20 mouse cellular contexts compared by ENCODE assay signal in the genomic region with DNA sequence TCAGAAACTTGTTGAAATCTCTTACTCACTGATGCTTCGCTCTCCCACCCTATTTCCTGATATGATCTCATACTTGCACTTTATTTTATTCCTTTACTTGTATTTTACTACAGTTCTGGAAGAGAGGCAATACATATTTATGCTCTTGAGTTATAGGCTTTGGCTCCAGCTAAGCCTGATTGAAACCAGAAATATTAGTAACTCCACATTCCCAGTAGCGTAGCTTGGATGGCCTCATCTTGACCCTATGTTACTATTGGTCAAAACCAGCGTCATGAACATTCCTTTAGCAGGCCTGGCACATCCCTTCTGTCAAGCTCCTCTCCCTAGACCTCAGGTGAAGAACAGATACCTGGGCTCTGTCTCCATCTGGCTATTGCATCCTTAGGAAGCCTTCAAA.
"Had no signal": no experiment of that assay in that cellular context is flagged by ENCODE, and none has a peak within 500 bp of the region (broad histone marks: within the 10 kb centered on the region; RNA-seq: fewer than 3 reads in every experiment).

No protein-coding gene starts in this region.

- H3K9me3 ChIP-seq: lung, embryonic 15.5 days; megakaryocyte, embryonic 14.5 days; neural tube, embryonic 13.5 days; neural tube, embryonic 15.5 days; stomach, embryonic 15.5 days had no signal

- H3K4me2 ChIP-seq: lung, embryonic 15.5 days; midbrain, embryonic 11.5 days; neural tube, embryonic 13.5 days; neural tube, embryonic 15.5 days; stomach, embryonic 15.5 days had no signal

- H3K4me3 ChIP-seq: lung, embryonic 15.5 days; megakaryocyte, embryonic 14.5 days; myocyte; neural tube, embryonic 13.5 days; neural tube, embryonic 15.5 days; stomach, embryonic 15.5 days had no signal

- H3K9ac ChIP-seq: liver, postnatal 0 days; lung, embryonic 15.5 days; neural tube, embryonic 13.5 days; neural tube, embryonic 15.5 days; stomach, embryonic 15.5 days had no signal

- H3K27ac ChIP-seq: lung, embryonic 15.5 days; macrophage; neural tube, embryonic 13.5 days; neural tube, embryonic 15.5 days; stomach, embryonic 15.5 days; stomach, postnatal 0 days had no signal

- H3K4me1 ChIP-seq: lung, embryonic 15.5 days; neural tube, embryonic 13.5 days; neural tube, embryonic 15.5 days; stomach, embryonic 15.5 days had no signal

- DNase-seq: liver, postnatal 0 days; lung, adult 2 months; lung, postnatal 14 days; lung, postnatal 36 days; midbrain, embryonic 14.5 days; right cerebral cortex, postnatal 14 days; thymus, adult 2 months; thymus, postnatal 25 days; thymus, postnatal 4 days had no signal

- H3K36me3 ChIP-seq: lung, embryonic 15.5 days; neural tube, embryonic 13.5 days; neural tube, embryonic 15.5 days; stomach, embryonic 15.5 days had no signal

- ATAC-seq: liver, postnatal 0 days; lung, postnatal 0 days; midbrain, embryonic 16.5 days had no signal
